Mouse (Mus musculus) lung, embryonic 14.5 days (tissue): Measurements from ENCODE around the gene Fam71f1. TPM values are rescaled to one million over a fixed set of nuclear protein-coding genes. Genes with fewer than 3 reads are reported as not detected.

Experiments used
- ATAC-seq: fragments of 200-750 bp; cut with Nextera tagmentation; 2 replicates; pipeline ENCODE4 v1.8.0; 2017; ENCODE audit warnings: mild to moderate bottlenecking, moderate TSS enrichment, moderate library complexity; ENCODE audit not compliant: insufficient read depth
- DNase-seq: peaks from one replicate; pipeline ENCODE4 v3.0.0-alpha.2; 2015
- H3K27ac ChIP-seq: fragments of 300-500 bp; sonication (generic); 2 replicates; pipeline ENCODE4 v1.5.1; 2014; ENCODE audit warnings: low read depth, mild to moderate bottlenecking, moderate library complexity
- H3K27me3 ChIP-seq: fragments of 300-500 bp; sonication (generic); 2 replicates; pipeline ENCODE4 v1.6.1; 2014; ENCODE audit warnings: low read length, control low read depth; ENCODE audit not compliant: insufficient read depth
- H3K36me3 ChIP-seq: fragments of 300-500 bp; sonication (generic); 2 replicates; pipeline ENCODE4 v1.6.1; 2014; ENCODE audit warnings: control low read depth; ENCODE audit not compliant: insufficient read depth
- H3K4me1 ChIP-seq: fragments of 300-500 bp; sonication (generic); 2 replicates; pipeline ENCODE4 v1.6.1; 2014; ENCODE audit warnings: antibody characterized with exemption, control low read depth; ENCODE audit not compliant: insufficient read depth
- H3K4me2 ChIP-seq: fragments of 300-500 bp; sonication (generic); 2 replicates; pipeline ENCODE4 v1.6.1; 2014; ENCODE audit warnings: mild to moderate bottlenecking
- H3K4me3 ChIP-seq: fragments of 300-500 bp; sonication (generic); 2 replicates; pipeline ENCODE4 v1.5.1; 2014; ENCODE audit warnings: low read depth, low read length
- H3K9ac ChIP-seq: fragments of 300-500 bp; sonication (generic); 2 replicates; pipeline ENCODE4 v1.6.1; 2014
- H3K9me3 ChIP-seq: fragments of 300-500 bp; sonication (generic); 2 replicates; pipeline ENCODE4 v1.6.1; 2016; ENCODE audit warnings: low read depth, low read length, control low read depth
- CTCF ChIP-seq: IDR thresholded peaks from 2 replicates; pipeline ENCODE4 v1.5.1; 2016; ENCODE audit warnings: antibody characterized with exemption, low read depth
- WGBS: fragments of 180-500 bp; shearing (Covaris S2); extraction: QIAGEN DNeasy Blood & Tissue Kit; methylation state at CpG from one replicate; pipeline ENCODE4 v1.1.7; 2014; 5-methylcytosine and 5-hydroxymethylcytosine counted together
- polyA plus RNA-seq: library from polyadenylated mRNA; unstranded; fragments of >200 nt; fragmentation: Nextera tagmentation; extraction: Ambion mirVana; gene quantifications from 2 replicates; pipeline ENCODE4 v1.2.1, GENCODE M21; 2014

The Fam71f1 gene
- polyA plus RNA-seq, 1 experiment from 2014 or later: not detected

DNA sequence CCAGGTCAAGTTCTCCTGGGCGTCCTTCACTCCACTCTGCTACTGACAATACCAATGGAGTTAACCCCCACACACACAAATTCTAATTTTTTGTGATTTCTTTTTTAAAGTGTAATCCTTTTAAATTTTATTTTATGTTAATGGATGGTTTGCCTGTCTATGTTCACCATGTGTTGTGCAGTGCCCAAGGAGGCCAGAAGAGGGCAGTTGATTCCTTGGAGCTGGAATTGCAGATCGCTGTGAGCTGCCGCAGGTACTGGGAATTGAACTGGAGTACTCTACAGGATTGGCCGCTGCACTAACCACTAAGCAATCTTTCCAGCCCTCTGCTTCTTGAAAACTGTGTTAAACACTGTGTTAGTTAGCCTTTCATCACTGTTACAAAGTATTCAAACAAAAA is 13.5 kb upstream of the Fam71f1 start:
- no peak for ATAC-seq
- no peaks in the 10 kb centered on the region for H3K9me3 ChIP-seq
- DNase-seq: no peak
- no peak overlapping the region for H3K27ac ChIP-seq
- H3K27me3 ChIP-seq: no peaks in the 10 kb centered on the region
- H3K4me1 ChIP-seq: no peaks in the 10 kb centered on the region
- H3K4me2 ChIP-seq: no peak overlapping the region
- H3K36me3 ChIP-seq: no peaks in the 10 kb centered on the region
- no peak overlapping the region for H3K4me3 ChIP-seq
- no peak overlapping the region for H3K9ac ChIP-seq
- 85% methylated on average over 4 of the region's 4 CpGs for WGBS
- no peak for TF ChIP-seq CTCF

DNA sequence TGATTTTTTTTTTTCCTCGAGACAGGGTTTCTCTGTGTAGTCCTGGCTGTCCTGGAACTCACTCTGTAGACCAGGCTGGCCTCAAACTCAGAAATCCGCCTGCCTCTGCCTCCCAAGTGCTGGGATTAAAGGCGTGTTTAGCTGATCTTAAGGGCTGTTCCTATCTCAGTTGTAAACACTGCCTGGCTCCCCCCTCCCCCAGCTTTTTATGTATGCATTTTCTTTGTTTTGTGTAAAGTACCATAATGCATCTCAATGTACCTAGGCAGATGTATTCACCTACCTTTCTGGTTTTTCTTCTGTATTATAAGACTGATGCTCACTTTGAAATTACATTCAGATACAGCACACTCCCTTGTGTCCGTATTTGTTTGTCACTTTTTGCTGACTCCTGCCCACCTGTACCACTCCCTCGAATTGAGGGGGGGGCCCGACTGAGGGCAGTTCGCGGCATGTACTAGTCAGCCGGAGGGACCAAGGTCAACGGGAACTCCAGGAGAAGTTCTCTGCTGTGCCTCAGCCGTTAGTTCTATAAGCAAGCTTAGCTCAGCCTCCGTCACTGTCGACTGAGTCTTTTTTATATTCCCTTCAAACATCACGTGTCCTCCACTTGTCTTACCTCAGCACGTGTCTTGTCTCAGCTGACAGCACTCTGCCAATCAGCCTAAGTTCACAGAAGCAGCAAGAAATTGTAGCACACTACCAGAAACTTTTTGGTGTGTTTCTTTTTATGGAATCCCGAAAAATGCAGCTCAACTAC is 9.9 kb upstream of the Fam71f1 start:
- DNase-seq: no peak
- WGBS: 83% methylated on average over 16 of the region's 16 CpGs
- H3K9ac ChIP-seq: no peak overlapping the region
- no peaks in the 10 kb centered on the region for H3K36me3 ChIP-seq
- H3K27ac ChIP-seq: no peak overlapping the region
- no peaks in the 10 kb centered on the region for H3K27me3 ChIP-seq
- ATAC-seq: no peak
- H3K4me1 ChIP-seq: no peaks in the 10 kb centered on the region
- no peaks in the 10 kb centered on the region for H3K9me3 ChIP-seq
- no peak for TF ChIP-seq CTCF
- H3K4me3 ChIP-seq: no peak overlapping the region
- no peak overlapping the region for H3K4me2 ChIP-seq

DNA sequence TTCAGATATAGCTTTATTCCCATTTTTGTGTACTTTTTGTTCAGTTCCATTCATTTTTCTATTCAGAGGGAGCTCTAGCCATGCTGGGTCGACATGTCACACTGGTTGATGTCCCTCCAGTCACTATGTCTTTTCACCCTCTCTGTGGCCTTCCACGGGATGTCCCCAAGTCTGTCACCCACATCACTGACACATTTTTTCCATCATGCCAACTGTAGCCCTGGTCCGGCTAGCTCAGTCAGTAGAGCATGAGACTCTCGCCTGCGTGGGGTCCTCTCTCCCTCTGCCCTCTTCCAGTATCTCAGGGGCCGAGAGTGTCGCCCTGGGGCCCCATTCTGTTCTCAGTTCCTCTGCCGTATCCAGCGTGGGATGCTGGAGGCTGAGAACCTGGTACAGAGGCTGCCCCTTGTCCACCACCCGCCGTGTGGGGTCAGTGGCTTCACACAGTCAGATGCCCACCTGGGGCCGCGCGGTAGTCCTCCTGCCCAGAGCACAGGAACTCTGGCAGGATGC is 5.2 kb upstream of the Fam71f1 start:
- H3K27ac ChIP-seq: no peak overlapping the region
- ATAC-seq: no peak
- H3K4me3 ChIP-seq: no peak overlapping the region
- no peak for TF ChIP-seq CTCF
- WGBS: 65% methylated on average over 14 of the region's 14 CpGs
- no peaks in the 10 kb centered on the region for H3K36me3 ChIP-seq
- H3K27me3 ChIP-seq: no peaks in the 10 kb centered on the region
- no peak overlapping the region for H3K4me2 ChIP-seq
- H3K9ac ChIP-seq: no peak overlapping the region
- DNase-seq: no peak
- no peaks in the 10 kb centered on the region for H3K9me3 ChIP-seq
- H3K4me1 ChIP-seq: no peaks in the 10 kb centered on the region

DNA sequence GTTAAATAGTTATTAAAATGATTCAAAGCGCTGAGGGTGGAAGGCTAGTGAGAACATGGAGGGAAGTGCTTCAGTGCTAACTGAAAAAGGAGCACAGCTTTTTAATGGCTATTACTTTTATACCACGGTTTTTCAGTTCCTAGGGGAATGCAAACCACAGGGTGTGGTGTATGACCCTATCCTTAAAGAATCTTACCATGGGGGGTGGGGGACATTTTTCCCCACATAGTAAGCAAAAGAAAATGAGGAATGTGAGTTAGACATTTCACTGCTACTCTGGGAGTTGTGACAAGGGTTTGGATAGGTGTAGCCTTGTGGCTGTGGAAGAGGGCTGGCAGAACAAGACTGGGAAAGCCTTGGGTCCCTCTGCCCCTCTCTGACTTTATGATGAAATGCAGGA is 1.7 kb upstream of the Fam71f1 start:
- DNase-seq (no peak), ATAC-seq (no peak)
- Histone ChIP-seq H3K9me3 (no peaks in the 10 kb centered on the region), H3K27ac (no peak overlapping the region), H3K36me3 (no peaks in the 10 kb centered on the region), H3K4me1 (no peaks in the 10 kb centered on the region), H3K4me3 (no peak overlapping the region), H3K27me3 (no peaks in the 10 kb centered on the region), H3K4me2 (no peak overlapping the region), H3K9ac (no peak overlapping the region)
- 56% methylated on average over 2 of the region's 2 CpGs for WGBS
- TF ChIP-seq CTCF: no peak

DNA sequence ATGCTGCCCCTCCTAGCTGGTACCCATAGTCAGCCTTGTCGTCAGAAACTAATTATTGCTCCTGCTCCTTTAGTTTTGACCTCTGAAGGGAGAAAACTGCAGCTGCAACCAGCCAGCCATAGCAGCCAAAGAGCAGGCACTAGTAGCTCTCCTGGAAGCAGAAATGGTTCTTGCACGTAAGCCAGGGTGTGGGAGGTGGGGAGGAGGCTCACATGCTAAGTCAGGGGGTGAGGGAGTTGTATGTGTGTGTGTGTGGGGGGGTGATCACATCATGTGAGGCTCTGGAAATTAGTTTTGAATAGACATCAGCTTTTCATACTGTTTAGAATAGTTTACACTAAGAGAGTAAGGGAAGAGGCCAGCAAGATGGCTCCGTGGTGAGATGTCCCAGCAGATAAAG is 999 bp upstream of the Fam71f1 start:
- 60% methylated on average over 3 of the region's 3 CpGs for WGBS
- ATAC-seq: no peak
- Histone ChIP-seq H3K27ac (no peak overlapping the region), H3K4me2 (no peak overlapping the region), H3K4me3 (no peak overlapping the region), H3K27me3 (no peaks in the 10 kb centered on the region), H3K36me3 (no peaks in the 10 kb centered on the region), H3K9me3 (no peaks in the 10 kb centered on the region), H3K4me1 (no peaks in the 10 kb centered on the region), H3K9ac (no peak overlapping the region)
- no peak for TF ChIP-seq CTCF
- DNase-seq: no peak

DNA sequence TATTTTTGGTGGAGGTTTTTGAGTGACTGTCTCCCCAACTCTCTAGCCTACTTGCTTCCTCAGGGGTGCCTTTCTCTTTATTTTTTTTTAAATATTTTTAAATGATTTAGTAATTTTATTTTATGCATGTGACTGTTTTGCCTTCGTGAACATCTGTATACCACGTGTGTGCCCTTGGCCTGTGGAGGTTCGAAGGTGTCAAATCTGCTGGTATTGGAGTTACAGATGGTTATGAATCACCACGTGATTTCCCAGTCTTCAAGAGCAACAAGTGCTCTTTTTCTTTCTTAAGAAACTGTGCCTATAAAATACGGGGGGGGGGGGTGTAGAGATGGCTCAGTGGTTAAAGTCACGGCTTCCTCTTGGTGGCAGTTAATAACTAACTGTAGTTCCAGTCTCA is 2.6 kb downstream of the Fam71f1 start:
- H3K36me3 ChIP-seq: no peaks in the 10 kb centered on the region
- no peak overlapping the region for H3K27ac ChIP-seq
- H3K9ac ChIP-seq: no peak overlapping the region
- H3K4me2 ChIP-seq: no peak overlapping the region
- 76% methylated on average over 6 of the region's 6 CpGs for WGBS
- no peak for DNase-seq
- no peak for TF ChIP-seq CTCF
- no peak for ATAC-seq
- no peaks in the 10 kb centered on the region for H3K9me3 ChIP-seq
- H3K27me3 ChIP-seq: no peaks in the 10 kb centered on the region
- no peak overlapping the region for H3K4me3 ChIP-seq
- H3K4me1 ChIP-seq: no peaks in the 10 kb centered on the region

DNA sequence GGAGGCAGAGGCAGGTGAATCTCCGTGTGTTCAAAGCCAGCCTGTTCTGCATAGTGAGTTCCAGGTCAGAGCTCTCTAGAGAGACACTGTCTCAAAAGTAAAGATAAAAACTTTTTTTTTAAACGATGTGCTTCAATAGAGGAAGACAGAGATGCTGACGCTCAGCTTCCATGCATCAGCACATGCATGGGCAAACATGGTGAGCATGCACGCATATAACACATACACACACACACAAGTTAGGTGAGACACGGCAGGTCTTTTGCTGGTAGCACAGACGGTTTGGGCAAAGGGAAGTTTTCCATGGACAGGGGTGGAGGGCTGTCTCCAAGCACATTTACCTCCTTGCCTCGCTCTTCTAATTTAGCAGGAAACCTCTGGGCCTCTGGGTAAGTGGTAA is 3.2 kb downstream of the Fam71f1 start:
- H3K27me3 ChIP-seq: no peaks in the 10 kb centered on the region
- no peak overlapping the region for H3K4me2 ChIP-seq
- no peaks in the 10 kb centered on the region for H3K9me3 ChIP-seq
- no peaks in the 10 kb centered on the region for H3K4me1 ChIP-seq
- TF ChIP-seq CTCF: no peak
- 88% methylated on average over 7 of the region's 7 CpGs for WGBS
- no peak overlapping the region for H3K4me3 ChIP-seq
- no peak overlapping the region for H3K9ac ChIP-seq
- ATAC-seq (no peak), DNase-seq (no peak)
- H3K27ac ChIP-seq: no peak overlapping the region
- no peaks in the 10 kb centered on the region for H3K36me3 ChIP-seq

DNA sequence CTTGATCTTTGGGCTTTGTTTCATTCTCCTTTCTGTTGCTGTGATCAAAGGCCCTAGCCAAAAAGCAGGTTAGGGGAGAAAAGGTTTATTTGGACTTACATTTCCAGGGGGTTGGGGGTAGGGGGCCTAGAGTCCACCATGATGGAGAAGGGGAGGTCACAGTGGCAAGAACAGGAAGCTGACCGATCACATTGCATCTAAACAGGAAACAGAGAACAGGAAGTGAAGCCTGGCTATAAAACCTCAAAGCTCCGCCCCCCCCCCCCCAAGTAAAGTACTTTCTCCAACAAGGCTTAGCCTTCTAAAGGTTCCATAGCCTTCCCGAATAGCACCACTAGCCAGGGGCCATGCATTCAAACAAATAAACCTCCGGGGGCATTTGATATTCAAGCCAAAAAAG is 3.8 kb downstream of the Fam71f1 start:
- WGBS: 77% methylated on average over 4 of the region's 4 CpGs
- no peaks in the 10 kb centered on the region for H3K27me3 ChIP-seq
- ATAC-seq: no peak

More for the DNA sequence above, 3.8 kb downstream of the Fam71f1 start:
- no peak overlapping the region for H3K9ac ChIP-seq
- H3K4me3 ChIP-seq: no peak overlapping the region
- TF ChIP-seq CTCF: no peak
- H3K36me3 ChIP-seq: no peaks in the 10 kb centered on the region
- no peaks in the 10 kb centered on the region for H3K9me3 ChIP-seq
- DNase-seq: no peak
- no peaks in the 10 kb centered on the region for H3K4me1 ChIP-seq
- no peak overlapping the region for H3K4me2 ChIP-seq
- H3K27ac ChIP-seq: no peak overlapping the region
